Mouse (Mus musculus): ENCODE measurements around the gene Ghitm. TPM values are rescaled to one million over a fixed set of nuclear protein-coding genes. Genes with fewer than 3 reads are reported as not detected.
"Not testable (repeated sequence)": the region's sequence is repeated elsewhere in the genome, so short reads cannot be mapped to it uniquely, and the experiment has no call there.

Ghitm gene
- total RNA-seq (2021): 100 to 1,000 TPM; 353 to 375 TPM
- long read RNA-seq, experiment 1, transcript Ghitm-201 (9 exons, 2,573 nt): minor isoform, 12 of 365 reads
- long read RNA-seq, experiment 1, transcript Ghitm-202 (9 exons, 3,188 nt): major isoform, 306 of 365 reads
- long read RNA-seq, experiment 1, partial matches to known transcripts: 37 of 365 reads
- long read RNA-seq, experiment 1, other reads (novel, unspliced or antisense): 10 of 365 reads
- long read RNA-seq, experiment 2, transcript Ghitm-202 (9 exons, 3,188 nt): major isoform, 692 of 890 reads
- long read RNA-seq, experiment 2, transcript Ghitm-201 (9 exons, 2,573 nt): minor isoform, 36 of 890 reads
- long read RNA-seq, experiment 2, partial matches to known transcripts: 73 of 890 reads
- long read RNA-seq, experiment 2, other reads (novel, unspliced or antisense): 89 of 890 reads

DNA sequence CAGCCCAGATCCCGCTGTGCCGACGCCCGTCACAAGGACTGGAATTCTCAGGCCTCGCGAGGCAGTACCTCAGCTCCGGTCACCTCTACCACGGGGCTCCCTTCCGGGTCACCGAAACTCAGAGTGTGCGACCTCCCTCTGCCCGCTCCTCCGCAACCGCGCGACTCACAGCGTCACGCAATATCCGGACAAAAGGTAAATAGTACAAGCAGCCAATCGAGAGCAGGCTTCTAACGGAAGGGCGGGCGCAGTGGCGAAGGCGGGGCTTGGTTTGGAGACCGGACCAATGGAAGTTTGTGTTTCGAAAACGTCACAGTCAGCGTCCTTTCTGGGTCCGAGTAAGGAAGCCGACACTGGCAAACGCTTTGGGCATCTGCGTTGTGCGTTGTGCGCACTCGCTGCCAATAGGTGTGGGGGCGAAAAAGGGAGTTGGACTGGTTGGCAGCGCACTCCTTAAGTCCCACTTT is at the start of gene Ghitm:
Gene Ghitm (minus strand): TSS at position 146 of the 467 bp plus-strand sequence.
- peak; percentile 80 to 89 for DNase-seq (ENCODE audit: low spot score in 2 of 2)

DNA sequence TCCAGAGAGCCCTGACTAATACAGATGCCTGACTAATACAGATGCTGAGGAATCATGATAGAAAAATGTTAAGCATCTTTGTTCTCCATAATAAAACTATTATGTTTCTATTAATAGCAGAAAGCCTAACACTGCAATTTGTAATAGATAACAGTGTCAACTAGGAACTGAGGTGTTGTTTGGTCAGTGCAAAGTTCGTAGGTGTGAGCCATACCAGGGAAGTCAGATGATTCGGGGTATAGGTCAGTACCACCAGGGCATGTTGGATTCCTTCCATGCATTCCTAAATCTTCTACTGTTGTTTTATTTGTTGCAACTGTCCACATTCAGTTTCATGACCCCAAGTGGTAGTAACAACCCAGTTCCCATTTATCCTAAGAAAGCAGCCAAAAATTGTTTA is 49.8 kb upstream of the Ghitm start:
- no peak for DNase-seq (ENCODE audit: low spot score in 2 of 2)

DNA sequence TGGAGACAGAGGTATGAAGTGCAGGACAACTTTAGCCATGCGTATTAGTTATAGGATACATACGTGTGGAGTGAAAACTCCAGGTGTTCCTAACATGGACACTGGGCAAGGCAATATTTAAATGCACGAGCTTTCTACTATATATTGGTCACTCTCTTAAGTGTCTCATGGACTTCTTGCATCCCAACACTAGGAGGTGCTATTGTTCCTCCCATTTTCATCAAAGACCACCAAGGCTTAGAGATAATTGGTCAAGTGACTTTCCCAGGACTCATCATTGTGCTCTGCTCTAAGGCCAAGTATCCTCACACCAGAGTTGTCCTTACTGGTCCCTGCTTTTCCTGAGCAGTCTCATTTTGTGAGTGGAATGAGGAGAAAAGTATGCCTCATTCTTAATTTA is 39.4 kb upstream of the Ghitm start:
- no peak for DNase-seq (ENCODE audit: low spot score in 2 of 2)

DNA sequence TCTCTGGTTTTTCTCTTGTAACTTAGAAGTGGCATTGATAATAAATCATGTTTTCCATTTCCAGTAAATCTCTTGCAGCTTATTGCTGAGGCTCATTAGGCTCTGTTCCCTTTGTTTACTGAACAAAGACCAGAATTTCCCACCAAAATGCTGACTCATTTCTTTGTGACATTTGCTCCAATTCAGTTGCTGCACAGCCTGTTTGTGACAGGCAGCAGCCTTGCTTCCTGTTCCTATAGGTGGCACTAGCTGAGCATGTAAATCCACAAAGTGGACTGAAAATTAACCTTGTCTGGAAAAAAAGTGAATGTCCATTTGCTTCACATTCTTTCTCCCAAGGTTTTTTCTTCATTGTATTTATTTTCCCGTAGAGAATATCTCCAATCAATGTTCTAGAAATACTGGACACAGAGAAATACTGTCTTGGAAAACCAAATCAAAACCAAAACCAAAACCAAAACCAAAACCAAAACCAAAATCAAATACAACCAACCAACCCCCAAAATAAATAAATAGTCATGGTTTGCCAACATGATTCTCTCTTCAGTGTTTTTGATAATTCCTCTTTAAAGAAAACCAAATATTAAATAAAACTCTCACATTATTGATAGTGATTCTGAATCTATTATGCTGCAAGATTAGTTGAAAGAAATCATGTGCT is 30.3 kb upstream of the Ghitm start:
- DNase-seq (ENCODE audit: low spot score in 2 of 2): no peak

DNA sequence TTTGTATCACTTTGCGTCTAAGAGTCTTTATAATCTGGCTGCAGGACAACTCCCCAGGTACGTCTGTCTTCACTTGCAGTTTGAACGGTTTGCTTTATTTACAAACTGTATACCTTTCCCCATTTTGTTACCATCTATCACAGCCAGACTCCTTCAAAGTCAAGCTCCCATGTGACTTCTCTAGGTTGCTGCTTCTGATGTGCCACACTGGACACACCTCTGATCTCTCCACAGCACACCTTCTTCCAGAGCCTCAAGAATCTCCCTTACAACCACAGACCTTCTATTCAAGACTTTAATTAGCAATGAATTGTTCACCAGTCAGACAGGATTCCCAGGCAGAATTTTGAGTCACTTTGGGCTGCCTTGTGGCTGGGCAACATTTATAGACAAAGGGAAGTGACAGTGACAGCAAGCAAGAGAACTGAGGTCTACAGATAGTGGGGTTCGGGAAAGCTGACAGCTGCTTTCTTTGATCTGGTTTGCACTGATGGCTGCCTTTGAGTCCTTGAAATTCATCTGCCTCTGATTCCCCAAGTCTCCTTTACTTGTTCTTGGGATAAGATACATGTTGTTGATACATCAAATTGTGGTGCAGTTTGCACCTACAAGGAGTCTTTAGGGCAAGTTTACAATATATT is 29.4 kb upstream of the Ghitm start:
- no peak for DNase-seq (ENCODE audit: low spot score in 2 of 2)

DNA sequence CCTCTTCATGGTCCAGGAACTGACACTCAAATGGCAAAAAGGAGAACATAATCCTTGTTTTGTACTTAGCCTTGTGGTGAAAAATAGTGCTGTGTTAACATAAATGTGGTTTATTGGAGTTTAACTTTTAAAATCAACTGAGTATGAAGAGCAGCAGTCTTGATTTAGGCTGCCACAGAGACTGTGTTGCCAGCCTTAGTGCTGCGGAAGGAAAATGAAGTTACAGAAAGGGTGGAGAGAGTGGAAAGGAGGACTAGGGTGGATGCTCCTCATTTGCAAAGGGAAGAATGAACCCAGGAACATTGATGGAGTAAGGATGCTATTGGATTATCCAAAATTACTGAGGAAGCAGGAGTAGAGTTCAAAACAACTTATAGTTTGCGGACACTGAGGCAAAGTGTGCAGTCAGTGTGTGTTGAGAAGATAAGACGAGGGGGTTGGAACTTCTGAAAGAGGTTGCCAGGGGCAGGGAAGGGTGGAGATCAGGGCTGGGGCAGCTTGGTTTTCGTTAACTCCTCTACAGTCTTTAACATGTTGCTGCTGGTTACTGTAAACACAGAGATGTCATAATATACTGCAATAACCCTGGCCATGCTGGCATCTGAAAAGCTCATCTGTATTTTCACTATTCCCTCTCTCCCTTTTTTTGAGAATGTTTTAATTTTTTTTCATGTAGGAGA is 28.3 kb upstream of the Ghitm start:
- no peak for DNase-seq (ENCODE audit: low spot score in 2 of 2)

DNA sequence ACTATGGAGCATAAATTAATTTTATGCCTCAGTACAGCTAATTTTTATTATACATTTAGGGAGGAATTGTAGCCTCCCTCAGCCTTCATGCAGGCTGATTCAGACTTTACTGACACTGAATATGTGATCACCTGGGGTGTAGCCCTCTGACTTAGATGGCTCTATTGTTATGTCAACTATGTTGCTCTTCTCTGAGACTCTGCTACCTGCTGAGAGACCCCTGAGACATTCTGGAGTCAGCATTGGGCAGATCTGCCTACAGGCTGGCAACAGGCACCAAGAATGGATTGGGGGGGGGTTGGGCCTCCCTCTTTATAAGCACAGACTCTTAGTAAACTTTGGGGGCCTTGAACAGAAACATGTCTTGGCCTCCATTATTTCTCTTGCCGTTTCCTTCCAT is 19.3 kb upstream of the Ghitm start:
- no peak for DNase-seq (ENCODE audit: low spot score in 2 of 2)

DNA sequence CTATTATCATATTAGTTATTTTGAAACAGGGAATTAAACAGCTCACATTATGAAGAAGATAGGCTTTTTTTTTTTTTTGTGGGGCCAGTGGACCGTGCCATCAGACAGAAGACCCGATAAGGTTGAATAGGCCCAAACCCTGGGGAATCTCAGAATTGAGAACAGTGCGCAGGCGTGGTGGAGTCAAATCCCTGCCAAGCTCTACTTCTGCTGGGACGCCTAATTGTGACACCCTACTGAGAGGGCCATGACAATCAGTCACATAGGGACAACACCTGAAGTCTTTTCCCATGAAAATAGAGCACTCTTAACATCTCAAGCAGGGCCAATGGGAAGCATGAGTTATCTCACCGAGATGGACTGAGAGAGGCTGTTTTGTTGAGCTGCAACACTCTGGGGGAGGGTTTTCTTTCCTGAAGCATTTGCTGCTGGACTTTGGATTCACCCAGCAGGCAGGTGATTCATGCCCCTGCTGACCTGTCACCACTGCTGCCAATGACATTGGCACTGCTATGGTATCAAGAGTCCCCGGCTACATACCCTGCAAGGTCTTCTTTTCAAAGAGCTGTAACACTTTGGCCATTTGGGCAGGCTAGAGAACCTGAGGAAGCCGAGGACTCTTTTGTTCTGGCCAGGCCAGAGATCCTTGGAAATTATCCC is 4.1 kb upstream of the Ghitm start:
- DNase-seq (ENCODE audit: low spot score in 2 of 2): no peak

DNA sequence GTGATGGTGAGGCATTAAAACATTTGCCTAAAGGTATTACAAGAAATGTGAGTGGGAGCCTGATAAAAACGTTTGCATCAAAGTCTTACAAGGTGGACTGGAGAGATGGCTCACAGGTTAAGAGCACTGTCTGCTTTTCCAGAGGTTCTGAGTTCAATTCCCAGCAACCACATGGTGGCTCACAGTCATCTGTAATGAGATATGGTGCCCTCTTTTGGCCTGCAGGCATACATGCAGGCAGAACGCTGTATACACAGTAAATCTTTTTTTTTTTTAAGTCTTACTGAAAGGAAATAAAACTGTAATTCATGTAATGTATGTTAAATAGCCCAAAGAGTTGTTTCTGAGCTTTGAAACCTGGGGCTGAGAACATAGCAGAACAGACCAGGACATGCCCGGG is 2.5 kb upstream of the Ghitm start:
- DNase-seq (ENCODE audit: low spot score in 2 of 2): not testable (repeated sequence)

DNA sequence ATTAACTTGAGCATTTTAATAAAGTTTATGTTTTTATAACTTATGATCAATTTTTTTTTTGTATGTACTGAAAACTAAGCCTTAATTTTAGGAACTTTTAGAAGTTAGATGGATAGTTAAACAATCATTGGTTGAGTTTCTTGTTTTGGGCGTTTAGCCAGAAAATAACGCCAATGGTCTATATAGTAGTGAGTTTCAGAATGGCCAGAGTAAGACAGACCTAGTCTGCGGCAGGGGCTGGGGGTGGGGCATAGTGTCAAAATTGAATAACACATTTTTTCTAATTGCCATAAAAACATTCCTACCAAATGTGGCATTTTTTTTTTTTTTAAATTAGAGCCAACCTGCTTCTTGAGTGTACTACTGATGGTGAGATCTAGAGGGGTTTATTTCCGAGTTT is 1.0 kb upstream of the Ghitm start:
- no peak for DNase-seq (ENCODE audit: low spot score in 2 of 2)

DNA sequence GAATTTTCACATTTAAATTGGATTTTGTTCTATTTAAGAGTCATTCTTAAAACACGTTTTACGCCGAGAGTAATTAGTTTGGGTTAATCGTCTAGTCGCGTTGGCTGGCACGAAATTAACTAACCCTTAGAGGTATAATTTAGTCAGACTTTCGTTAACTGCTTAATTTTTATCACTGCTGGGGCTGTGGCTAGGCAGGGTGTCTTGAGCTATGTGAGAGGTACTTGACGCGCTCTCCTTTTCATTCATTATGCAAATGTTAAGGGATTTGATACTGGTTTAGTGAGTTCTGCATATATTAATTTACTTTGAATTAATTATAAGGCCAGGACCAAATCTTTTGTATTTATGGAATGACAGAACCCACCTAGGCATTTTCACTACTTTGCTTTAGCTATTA is 599 bp upstream of the Ghitm start:
- DNase-seq (ENCODE audit: low spot score in 2 of 2): no peak

DNA sequence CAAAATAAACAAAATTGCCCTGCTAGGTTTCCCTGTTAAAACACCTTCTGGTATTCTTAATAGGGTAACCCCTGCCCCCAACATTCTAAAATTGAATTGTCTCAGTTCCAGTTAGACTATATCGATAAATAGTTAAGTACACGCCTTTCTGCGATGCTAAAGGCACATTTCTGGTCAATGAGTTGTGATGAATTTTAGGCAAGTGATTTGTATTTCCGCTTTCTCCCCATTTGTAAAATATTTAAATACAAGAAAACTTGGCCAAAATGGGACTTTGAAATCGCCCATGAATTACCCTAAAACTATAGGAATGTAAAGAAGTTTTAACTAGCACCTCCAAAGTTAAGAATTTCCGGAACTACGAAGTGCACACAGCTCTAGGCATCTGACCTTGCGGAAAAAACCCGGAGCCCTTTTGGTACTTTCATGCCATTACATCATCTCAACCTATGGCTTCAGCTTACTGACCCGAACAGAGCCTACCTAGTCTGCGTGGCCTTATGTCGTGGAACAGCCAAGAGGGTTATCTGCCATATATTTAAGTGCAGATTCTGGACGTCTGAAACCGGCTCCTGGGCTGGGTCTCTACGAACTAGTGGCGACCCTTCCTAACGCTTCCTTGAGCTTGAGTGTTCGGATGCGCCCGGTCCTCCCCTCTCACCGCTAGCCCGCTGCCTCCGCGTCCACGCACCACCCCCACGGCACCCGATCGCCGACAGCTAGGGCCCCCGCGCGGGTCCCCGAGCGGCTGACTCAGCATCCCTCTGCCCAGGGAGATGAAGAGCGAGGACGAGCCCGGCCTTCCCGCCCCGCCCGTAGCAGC is 557 bp downstream of the Ghitm start:
- DNase-seq (ENCODE audit: low spot score in 2 of 2): peak in 1 of 2 experiments; percentile 6

DNA sequence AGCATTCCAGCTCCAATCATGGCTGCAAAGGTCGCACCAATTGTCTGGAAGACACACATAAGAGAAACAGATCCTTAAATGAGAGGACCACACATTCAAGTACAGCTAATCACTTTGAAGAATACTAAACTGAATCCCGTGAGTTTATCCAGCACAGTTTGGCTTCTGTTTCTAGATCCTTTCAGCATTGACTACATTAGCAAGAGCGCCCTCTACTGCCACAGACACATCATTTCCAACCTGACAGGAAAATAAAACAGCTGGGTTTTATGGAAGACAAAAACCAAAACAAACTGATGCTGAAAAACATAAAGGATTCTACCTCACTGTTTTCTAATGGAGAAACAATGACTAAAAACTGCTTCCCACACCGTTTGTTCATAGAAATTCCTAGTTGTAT is 7.4 kb downstream of the Ghitm start:
- DNase-seq (ENCODE audit: low spot score in 2 of 2): peak in 1 of 2 experiments; percentile 10

DNA sequence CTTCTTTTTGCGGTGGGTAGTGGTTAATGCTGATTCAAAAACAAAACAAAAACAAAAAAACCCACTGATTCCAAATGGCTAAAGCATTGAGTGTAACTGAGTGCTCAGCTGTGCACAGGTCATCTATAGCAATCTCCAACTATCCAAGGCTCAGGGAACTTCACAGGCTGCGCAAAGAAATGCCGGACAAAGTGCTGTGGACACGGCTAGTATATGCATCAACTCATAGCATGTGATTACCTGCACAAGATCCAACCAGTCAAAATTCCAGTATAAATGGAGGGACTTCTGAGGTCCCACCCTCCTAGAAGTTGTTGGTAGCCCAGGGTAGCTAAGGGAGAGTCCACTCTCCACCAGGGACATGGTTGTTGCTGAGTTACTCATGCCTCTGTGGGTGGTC is 15.8 kb downstream of the Ghitm start:
- no peak for DNase-seq (ENCODE audit: low spot score in 2 of 2)

DNA sequence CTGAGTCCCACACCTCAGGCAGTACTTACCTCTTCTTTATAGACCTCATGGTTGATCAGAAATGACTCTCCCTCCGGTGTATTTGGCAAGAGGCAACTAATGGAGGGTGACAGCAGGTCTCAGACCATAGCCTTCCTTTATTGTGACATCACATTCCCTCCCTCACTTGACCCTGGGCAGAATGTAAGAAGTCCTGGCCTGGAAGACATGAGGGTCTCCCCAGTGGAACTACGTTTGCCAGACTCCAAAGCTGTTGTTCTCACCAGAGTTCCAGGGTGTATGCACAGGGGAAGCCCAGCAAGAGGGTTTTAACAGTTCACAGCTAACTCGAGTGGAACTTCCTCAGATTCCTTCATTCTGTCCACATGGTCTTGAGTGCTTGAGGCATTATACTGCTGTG is 21.1 kb downstream of the Ghitm start, which contains the start of gene 2610528A11Rik:
Gene 2610528A11Rik (minus strand): TSS at position 101 of the 400 bp plus-strand sequence.
- no peak for DNase-seq (ENCODE audit: low spot score in 2 of 2)

DNA sequence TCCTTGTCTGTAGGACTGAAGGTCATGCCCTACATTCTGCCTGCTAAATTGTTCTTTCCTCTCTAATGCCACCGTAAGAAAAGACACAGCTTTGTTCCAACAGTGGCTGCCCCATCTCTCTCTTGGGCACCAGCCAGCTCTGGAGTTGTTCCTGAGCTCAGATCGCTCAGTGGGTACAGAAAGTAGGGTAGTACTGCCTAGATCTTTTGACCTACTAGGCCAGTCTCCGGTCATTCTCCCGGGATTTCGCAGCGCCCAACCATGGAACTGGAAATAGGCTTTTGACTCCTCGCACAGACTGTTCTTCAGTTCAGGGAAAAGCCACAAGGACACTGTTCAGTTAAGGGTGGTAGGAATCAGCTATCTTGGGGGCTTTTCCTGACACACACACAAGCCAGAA is 22.1 kb downstream of the Ghitm start:
- DNase-seq (ENCODE audit: low spot score in 2 of 2): no peak

DNA sequence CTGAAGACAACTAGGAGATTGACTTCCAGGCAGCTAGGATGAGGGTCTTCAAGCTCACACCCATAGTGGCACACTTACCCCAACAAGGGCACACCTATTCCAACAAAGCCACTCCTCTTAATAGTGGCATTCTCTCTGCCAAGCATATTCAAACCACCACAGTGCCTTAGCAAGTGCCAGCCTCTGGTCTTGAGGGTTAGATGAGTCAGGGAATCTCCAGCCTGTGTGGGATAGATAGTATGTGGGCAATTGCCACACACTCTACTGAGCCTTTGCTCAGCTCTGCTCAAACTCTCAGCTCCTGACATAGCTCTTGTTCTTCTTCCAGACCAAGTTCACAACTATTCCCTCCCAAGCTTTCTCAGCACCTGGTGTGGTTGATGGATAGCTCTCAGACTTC is 23.7 kb downstream of the Ghitm start:
- DNase-seq (ENCODE audit: low spot score in 2 of 2): no peak

DNA sequence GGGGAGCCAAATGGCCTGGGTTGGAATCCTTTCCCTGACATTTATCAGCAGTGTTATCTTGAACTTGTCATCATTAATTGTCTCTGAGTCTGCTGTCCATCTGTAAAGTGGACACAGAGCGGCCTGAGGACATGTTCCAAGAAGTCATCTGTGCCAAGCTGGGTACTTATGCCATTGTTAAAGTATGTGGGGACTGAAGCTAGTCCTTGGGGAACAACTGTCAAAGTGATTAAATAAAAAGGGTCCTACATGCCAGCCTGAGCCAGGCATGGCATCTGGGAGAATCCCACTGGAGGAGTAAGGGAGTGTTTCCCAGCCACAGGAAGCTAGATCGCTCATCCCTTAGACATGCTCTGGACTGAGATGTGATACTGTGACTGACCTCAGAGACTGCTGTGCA is 24.6 kb downstream of the Ghitm start:
- no peak for DNase-seq (ENCODE audit: low spot score in 2 of 2)

DNA sequence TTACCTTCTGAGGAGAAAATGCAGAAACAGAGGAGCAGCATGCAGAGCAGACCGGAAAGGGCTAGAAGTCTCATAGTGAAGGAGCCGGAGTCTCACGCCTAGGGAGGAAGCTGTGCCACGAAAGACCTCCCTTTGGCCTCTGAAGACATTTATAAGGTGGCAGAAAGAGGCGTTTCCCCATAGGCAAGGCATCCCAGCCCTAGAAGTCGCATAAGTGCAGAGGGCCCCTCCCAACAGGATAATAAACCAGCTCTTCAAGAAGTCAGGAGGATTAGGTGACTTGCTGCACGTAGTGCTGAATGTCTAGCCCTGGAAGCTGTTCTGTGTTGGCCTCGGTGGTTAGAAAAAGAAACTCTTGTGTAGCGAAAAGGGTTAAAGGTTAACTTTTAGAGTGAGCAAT is 25.1 kb downstream of the Ghitm start:
- no peak for DNase-seq (ENCODE audit: low spot score in 2 of 2)

DNA sequence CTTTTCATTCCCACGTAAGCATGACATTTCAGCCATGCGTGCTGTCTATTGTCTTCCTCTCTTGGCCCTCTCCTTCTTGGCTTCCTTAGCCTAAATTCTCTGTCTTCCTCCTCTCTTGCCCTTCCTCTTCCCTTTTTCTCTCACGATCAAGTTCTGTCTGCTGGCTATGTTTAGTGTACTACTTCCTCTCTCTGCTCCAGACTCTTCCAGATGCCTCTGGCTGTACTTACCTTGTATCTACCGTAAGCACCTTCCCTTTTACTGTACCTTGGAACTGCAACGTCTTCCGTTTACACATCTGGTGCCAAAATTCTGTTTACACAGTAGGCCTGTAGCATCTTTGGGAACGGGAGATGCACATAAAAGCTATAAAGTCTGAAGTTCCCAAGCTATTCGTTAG is 25.6 kb downstream of the Ghitm start:
- DNase-seq (ENCODE audit: low spot score in 2 of 2): no peak
